Mouse (Mus musculus) neural tube, embryonic 14.5 days (tissue): ENCODE measurements around the gene Sec61b. TPM values are rescaled to one million over a fixed set of nuclear protein-coding genes. Genes with fewer than 3 reads are reported as not detected.
A peak's percentile ranks its signal among the peaks of the same experiment; 100 is the strongest.

Source experiments
- ATAC-seq: fragments of 200-750 bp; cut with Nextera tagmentation; 2 replicates; pipeline ENCODE4 v1.8.0; 2017; ENCODE audit warnings: low read depth, mild to moderate bottlenecking, moderate TSS enrichment, moderate library complexity
- H3K27ac ChIP-seq: fragments of 300-500 bp; sonication (generic); 2 replicates; pipeline ENCODE4 v1.5.1; 2014; ENCODE audit warnings: low read depth, mild to moderate bottlenecking, control low read depth, low read length, moderate library complexity, mixed read lengths
- H3K27me3 ChIP-seq: fragments of 300-500 bp; sonication (generic); 2 replicates; pipeline ENCODE4 v1.6.1; 2014; ENCODE audit warnings: low read length; ENCODE audit not compliant: control insufficient read depth, insufficient read depth
- H3K36me3 ChIP-seq: fragments of 300-500 bp; sonication (generic); 2 replicates; pipeline ENCODE4 v1.6.1; 2014; ENCODE audit warnings: low read length, mixed read lengths; ENCODE audit not compliant: control insufficient read depth, insufficient read depth
- H3K4me1 ChIP-seq: fragments of 300-500 bp; sonication (generic); 2 replicates; pipeline ENCODE4 v1.6.1; 2014; ENCODE audit warnings: low read length; ENCODE audit not compliant: control insufficient read depth, insufficient read depth
- H3K4me2 ChIP-seq: fragments of 300-500 bp; sonication (generic); 2 replicates; pipeline ENCODE4 v1.6.1; 2014; ENCODE audit warnings: mild to moderate bottlenecking, low read depth, low read length, control low read depth
- H3K4me3 ChIP-seq: fragments of 300-500 bp; sonication (generic); 2 replicates; pipeline ENCODE4 v1.5.1; 2014; ENCODE audit warnings: low read depth, low read length, control low read depth, mixed read lengths
- H3K9ac ChIP-seq: fragments of 300-500 bp; sonication (generic); replicated peaks from 2 replicates; pipeline ENCODE4 v1.6.1; 2014; ENCODE audit warnings: low read depth, mild to moderate bottlenecking, control low read depth, low read length, mixed read lengths
- H3K9me3 ChIP-seq: fragments of 300-500 bp; sonication (generic); 2 replicates; pipeline ENCODE4 v1.6.1; 2016; ENCODE audit warnings: low read length; ENCODE audit not compliant: control insufficient read depth
- WGBS: fragments of 180-500 bp; shearing (Covaris S2); extraction: QIAGEN DNeasy Blood & Tissue Kit; methylation state at CpG from one replicate; pipeline ENCODE4 v1.1.7; 2014; 5-methylcytosine and 5-hydroxymethylcytosine counted together
- polyA plus RNA-seq: library from polyadenylated mRNA; unstranded; fragments of >200 nt; fragmentation: Nextera tagmentation; extraction: Ambion mirVana; gene quantifications from 2 replicates; pipeline ENCODE4 v1.2.1, GENCODE M21; 2014

Gene Sec61b
- polyA plus RNA-seq, 1 experiment from 2014 or later, result 243 TPM

DNA sequence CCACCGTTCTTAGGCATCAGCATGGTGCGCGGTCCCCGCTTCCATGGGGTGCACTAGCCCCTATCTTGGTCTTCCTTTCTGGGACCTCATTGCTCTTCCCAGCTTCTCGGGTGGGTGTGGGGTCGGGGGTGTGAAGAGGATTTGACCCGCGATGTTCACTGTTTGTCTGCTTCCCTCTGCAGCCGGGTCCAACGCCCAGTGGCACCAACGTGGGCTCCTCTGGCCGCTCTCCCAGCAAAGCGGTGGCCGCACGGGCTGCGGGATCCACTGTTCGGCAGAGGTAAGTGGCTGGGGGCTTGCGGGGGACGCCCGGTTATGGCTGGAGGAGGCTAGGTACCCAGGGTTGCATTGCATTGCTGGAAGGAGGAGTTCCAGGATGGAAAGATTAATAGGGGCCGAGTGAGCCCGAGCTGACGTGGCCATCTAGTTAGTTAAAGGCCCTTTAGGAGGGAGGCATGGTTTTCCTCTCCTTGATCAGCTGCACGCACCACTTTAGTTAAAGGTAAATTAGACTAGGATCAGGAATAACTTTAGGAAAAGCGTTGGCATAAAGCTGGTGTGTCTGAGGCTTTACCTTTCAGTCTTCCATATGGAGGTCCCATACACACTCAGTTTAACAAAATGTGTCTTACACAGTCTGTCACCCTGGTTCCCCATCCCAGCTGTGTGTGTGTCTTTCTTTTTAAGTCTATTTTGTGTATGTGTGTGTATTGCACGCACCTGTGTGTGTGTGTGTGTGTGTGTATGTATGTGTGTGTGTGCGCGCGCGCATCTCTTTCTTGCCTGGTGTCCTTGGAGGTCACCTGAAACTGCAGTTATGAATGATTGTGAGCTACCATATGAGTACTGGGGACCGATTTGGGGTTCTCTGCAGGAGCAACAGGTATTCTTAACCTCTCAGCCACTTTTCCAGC lies 529 bp downstream of the Sec61b start:
- H3K4me3 ChIP-seq, result peak overlapping the region; percentile 81
- H3K27ac ChIP-seq, result peak overlapping the region; percentile 98
- ATAC-seq, result no peak; the same call in 1 of the 2 replicates
- no peaks in the 10 kb centered on the region for H3K27me3 ChIP-seq
- peaks cover 35% of the 10 kb centered on the region for H3K36me3 ChIP-seq
- peak overlapping the region; percentile 60 for H3K4me2 ChIP-seq
- H3K4me1 ChIP-seq, result peaks cover 18% of the 10 kb centered on the region
- H3K9me3 ChIP-seq, result peaks cover 8% of the 10 kb centered on the region; the same call in 1 of the 2 replicates
- WGBS, result 14% methylated on average over 31 of the region's 31 CpGs
- peak overlapping the region; percentile 90 for H3K9ac ChIP-seq

DNA sequence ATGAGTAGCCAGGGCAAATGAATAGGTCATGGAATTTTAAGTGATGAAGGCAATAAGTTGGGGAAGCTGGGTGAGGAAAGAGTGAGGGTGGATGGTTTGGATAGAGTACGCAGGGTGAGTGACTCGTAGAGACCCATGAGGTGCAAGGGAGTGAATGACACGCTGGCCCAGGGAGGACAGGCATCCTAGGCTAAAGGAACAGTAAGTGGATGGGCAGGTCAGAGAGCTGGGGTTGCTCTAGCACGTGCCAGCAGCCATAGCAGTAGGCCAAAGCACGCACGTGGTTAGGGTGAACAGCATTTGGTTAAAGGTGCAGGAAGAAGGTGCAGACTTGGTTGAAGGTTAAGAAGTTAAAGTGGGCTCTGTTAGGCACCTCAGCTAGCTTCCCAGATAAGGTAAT lies 3.1 kb downstream of the Sec61b start:
- Histone ChIP-seq H3K27me3 (no peaks in the 10 kb centered on the region), H3K9ac (no peak overlapping the region), H3K4me2 (no peak overlapping the region), H3K9me3 (no peaks in the 10 kb centered on the region), H3K27ac (no peak overlapping the region), H3K4me1 (peaks cover 18% of the 10 kb centered on the region), H3K4me3 (no peak overlapping the region), H3K36me3 (peaks cover 32% of the 10 kb centered on the region)
- ATAC-seq, result no peak
- WGBS, result 93% methylated on average over 6 of the region's 6 CpGs

DNA sequence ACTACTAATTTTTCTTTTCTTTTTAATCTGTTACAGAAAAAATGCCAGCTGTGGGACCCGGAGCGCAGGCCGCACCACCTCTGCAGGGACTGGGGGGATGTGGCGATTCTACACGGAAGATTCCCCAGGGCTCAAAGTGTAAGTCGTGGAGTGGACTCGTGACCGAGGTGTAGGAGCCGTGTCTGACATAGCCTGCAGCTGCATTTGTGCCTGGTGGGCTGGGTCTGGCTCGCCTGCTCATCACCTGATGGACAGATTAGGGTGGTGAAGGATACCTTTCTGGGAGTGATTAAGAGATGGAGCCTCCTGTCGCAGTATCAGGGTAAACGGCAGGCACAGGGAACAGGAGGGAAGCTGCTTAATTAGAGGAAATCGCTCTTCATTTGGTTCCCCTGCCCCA lies 5.6 kb downstream of the Sec61b start:
- H3K4me1 ChIP-seq, result peaks cover 8% of the 10 kb centered on the region
- H3K27ac ChIP-seq, result no peak overlapping the region
- peaks cover 36% of the 10 kb centered on the region for H3K36me3 ChIP-seq
- no peak for ATAC-seq
- no peak overlapping the region for H3K4me2 ChIP-seq
- no peaks in the 10 kb centered on the region for H3K27me3 ChIP-seq
- H3K9me3 ChIP-seq, result no peaks in the 10 kb centered on the region
- no peak overlapping the region for H3K4me3 ChIP-seq
- WGBS, result 95% methylated on average over 13 of the region's 13 CpGs
- H3K9ac ChIP-seq, result no peak overlapping the region

DNA sequence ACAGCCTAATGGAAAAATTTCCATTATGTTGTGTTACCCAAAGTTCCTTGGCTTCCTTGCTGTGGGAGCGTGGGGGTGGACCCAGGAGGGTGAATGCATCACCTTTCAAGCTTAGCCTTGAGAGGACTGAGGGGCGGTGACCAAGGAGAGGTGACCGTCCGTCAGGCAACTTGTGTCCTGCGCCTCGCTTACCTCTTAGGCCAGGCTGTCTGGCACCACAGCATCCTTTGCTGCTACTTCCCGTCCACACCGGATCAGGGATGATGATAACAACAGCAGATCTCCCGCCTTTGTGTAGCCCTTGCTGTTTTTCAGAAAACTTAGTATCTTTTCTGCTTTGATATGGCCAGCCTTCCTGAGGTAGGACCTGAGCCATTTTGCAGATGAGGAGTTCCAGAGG lies 6.1 kb downstream of the Sec61b start:
- H3K27me3 ChIP-seq, result no peaks in the 10 kb centered on the region
- no peaks in the 10 kb centered on the region for H3K9me3 ChIP-seq
- H3K4me3 ChIP-seq, result no peak overlapping the region
- H3K9ac ChIP-seq, result no peak overlapping the region
- WGBS, result 97% methylated on average over 9 of the region's 9 CpGs
- H3K27ac ChIP-seq, result no peak overlapping the region
- H3K36me3 ChIP-seq, result peaks cover 36% of the 10 kb centered on the region
- no peak overlapping the region for H3K4me2 ChIP-seq
- peaks cover 4% of the 10 kb centered on the region for H3K4me1 ChIP-seq
- no peak for ATAC-seq

DNA sequence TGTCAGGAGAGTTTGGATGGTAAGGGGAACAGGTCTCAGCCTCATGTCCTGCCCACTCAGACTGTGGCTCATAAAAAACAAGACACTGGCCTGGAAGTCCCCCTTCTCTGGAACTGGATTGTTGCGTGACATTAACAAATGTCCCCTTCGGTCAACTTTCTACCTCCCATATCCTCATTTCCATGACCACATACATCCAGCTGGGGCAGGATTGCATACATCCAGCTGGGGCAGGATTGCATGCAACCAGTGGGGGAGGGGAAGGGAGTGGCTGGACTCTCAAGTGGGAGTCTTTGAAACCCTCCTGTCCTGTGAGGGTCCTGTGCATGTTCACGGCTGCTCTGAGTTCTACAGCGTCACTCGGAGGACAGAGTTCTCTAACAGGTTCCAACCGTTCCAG lies 16.8 kb downstream of the Sec61b start:
- ATAC-seq, result no peak
- 77% methylated on average over 6 of the region's 6 CpGs for WGBS
- Histone ChIP-seq H3K27ac (no peak overlapping the region), H3K9ac (no peak overlapping the region), H3K9me3 (no peaks in the 10 kb centered on the region), H3K4me1 (peaks cover 8% of the 10 kb centered on the region; the same call in 1 of the 2 replicates), H3K27me3 (no peaks in the 10 kb centered on the region), H3K4me3 (no peak overlapping the region), H3K4me2 (no peak overlapping the region), H3K36me3 (no peaks in the 10 kb centered on the region)

DNA sequence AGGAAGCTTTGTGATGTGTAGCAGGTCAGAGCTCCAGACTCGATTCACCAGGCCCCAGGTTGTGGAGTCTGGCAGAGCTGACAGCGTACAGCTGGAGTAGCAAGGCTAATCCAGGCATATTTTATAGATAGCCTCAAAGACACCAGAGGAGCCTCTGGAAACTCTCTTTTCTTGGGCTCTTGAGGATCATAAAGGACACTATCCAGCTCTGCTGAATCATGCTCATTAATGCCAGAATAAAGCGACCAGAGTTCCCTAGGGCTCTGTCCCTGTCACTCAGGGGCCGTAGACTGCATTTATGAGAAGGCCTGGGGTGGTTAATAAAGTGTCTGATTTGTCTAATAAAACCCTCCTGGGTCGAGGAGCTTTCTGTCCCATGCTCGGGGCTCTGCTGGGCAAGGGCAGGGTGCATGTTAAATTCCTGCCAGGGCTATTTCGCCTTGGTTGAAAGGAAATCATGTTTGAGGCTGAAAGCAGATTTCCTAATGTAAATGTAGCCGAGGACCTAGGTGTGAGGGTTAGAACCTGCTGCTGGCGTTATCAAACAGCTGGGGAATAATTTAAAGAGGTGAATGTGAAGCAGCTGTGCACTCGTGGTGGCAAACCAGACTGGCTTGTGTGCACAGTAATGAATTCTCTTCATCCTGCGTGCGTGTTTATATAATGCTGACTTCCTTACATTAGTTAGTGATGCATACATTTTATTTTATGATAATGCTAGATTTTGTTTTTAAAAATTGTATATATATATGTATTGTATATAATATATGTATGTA lies 18.0 kb downstream of the Sec61b start:
- no peak overlapping the region for H3K9ac ChIP-seq
- H3K4me3 ChIP-seq, result no peak overlapping the region
- no peaks in the 10 kb centered on the region for H3K9me3 ChIP-seq
- peaks cover 8% of the 10 kb centered on the region; the same call in 1 of the 2 replicates for H3K4me1 ChIP-seq
- H3K27ac ChIP-seq, result 0 out of 2 replicates have a peak overlapping the region, but pooled peaks have one; percentile 35
- H3K36me3 ChIP-seq, result no peaks in the 10 kb centered on the region
- H3K27me3 ChIP-seq, result no peaks in the 10 kb centered on the region
- 23% methylated on average over 12 of the region's 12 CpGs for WGBS
- no peak overlapping the region for H3K4me2 ChIP-seq
- peak; percentile 69 for ATAC-seq

DNA sequence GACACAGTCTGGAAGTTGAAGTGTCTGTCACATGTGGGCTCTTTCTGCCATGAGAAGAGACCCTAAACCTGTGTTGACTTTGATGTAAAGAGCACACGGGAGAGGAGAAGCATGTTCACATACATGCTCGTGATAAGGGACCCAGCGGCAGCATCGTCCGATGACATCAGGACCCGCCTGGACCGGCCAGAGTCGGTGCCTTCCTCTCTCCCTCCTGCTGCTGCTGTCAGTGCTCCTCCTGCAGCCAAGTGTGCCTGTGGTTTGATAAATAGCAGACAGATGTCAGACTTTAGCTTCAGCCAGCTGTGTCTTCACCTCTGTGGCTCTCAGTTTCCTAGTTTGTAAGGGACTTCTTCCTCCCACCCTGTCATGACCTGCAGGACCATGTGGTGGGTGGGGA lies 19.0 kb downstream of the Sec61b start:
- peaks cover 8% of the 10 kb centered on the region; the same call in 1 of the 2 replicates for H3K4me1 ChIP-seq
- H3K36me3 ChIP-seq, result no peaks in the 10 kb centered on the region
- H3K4me3 ChIP-seq, result no peak overlapping the region
- no peaks in the 10 kb centered on the region for H3K27me3 ChIP-seq
- no peaks in the 10 kb centered on the region for H3K9me3 ChIP-seq
- no peak overlapping the region for H3K4me2 ChIP-seq
- WGBS, result 74% methylated on average over 8 of the region's 8 CpGs
- H3K9ac ChIP-seq, result no peak overlapping the region
- ATAC-seq, result no peak
- H3K27ac ChIP-seq, result no peak overlapping the region

DNA sequence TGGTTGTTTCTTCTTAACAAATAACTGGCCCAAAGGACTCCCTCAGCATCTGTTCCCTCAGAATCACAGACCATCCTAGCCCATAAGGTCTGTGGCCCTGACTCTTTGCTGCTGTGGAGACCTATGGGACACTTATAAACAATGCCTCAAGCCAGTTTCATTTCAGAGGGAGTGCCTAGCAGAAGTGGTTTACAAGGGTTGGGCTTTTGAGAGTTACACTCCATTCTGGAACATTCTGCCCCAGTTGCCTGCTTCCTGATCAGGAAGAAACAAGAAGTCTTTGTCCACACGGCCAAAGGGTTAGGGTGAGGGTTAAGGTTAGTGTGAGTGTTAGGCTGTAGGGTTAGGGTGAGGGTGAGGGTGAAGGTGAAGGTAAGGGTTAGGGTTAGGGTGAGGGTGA lies 19.7 kb downstream of the Sec61b start:
- no peak overlapping the region for H3K9ac ChIP-seq
- 61% methylated on average over 1 of the region's 1 CpGs for WGBS
- no peaks in the 10 kb centered on the region for H3K36me3 ChIP-seq
- ATAC-seq, result no peak
- H3K4me3 ChIP-seq, result no peak overlapping the region
- H3K4me1 ChIP-seq, result peaks cover 8% of the 10 kb centered on the region; the same call in 1 of the 2 replicates
- H3K9me3 ChIP-seq, result no peaks in the 10 kb centered on the region
- no peaks in the 10 kb centered on the region for H3K27me3 ChIP-seq
- H3K27ac ChIP-seq, result no peak overlapping the region
- no peak overlapping the region for H3K4me2 ChIP-seq

DNA sequence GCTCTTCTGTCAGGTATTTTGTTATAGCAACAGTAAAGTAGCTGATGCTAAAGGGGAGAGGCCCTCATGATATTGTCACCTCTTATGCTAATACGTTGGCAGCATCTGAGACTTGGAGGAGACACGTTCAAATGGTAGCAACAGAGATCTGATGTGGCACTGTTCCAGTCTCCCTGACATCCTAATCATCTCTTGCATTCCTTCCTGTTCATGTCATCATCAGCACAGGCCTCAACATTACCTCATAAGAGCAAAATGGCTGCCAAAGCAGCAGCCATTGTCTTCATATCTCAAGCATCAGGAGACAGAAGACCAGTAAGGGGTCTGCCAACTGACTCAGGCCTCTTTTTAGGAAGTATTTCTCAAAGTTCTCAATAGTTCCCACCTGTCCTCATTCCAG lies 20.2 kb downstream of the Sec61b start:
- Histone ChIP-seq H3K36me3 (no peaks in the 10 kb centered on the region), H3K9me3 (no peaks in the 10 kb centered on the region), H3K4me2 (no peak overlapping the region), H3K9ac (no peak overlapping the region), H3K4me1 (peaks cover 8% of the 10 kb centered on the region; the same call in 1 of the 2 replicates), H3K4me3 (no peak overlapping the region), H3K27me3 (no peaks in the 10 kb centered on the region), H3K27ac (no peak overlapping the region)
- ATAC-seq, result no peak
- 79% methylated on average over 2 of the region's 2 CpGs for WGBS
